Mouse (Mus musculus): Measurements from ENCODE around the gene Slc22a18. TPM values are rescaled to one million over a fixed set of nuclear protein-coding genes. Genes with fewer than 3 reads are reported as not detected.

The Slc22a18 gene
- polyA plus RNA-seq, 1 experiment: 0.12 TPM

DNA sequence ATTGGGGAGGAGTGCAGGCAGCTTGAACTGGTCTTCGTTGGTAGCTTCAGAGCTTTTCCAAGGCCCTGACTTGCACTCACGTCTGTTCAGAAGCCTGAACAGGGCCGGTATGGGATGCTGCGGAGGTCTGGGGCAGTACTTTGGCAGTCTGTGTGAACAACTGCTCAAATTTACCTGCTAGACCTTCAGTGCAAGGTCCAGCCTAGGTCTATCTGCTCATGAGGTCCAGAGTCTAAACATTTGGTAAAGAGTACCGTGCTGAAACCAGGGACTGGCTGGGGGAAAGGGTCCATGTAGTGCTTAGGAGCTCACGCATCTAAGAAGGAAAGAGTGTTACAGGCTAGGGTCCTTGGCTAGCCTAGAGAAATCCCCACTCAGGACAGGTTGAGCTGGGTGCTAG lies 16.2 kb downstream of the Slc22a18 start:
- Histone ChIP-seq H3K4me3 (no peak overlapping the region), H3K36me3 (ENCODE audit: control insufficient read depth, insufficient read depth) (no peaks in the 10 kb centered on the region), H3K79me2 (ENCODE audit: control insufficient read depth, insufficient read depth) (no peaks in the 10 kb centered on the region), H3ac (ENCODE audit: control insufficient read depth, insufficient read length) (no peak overlapping the region), H3K4me2 (ENCODE audit: low read depth) (no peak overlapping the region), H3K27me3 (ENCODE audit: control insufficient read depth, insufficient read depth, insufficient read length) (peaks cover 51% of the 10 kb centered on the region)
- TF ChIP-seq USF1 (IDR thresholded peaks at IDR 0.05; ENCODE audit: low read depth): no peak
- no peak for TF ChIP-seq REST (IDR thresholded peaks at IDR 0.05; ENCODE audit: insufficient read depth, insufficient read length)
- no peak for TF ChIP-seq TCF12 (IDR thresholded peaks at IDR 0.05; ENCODE audit: insufficient read depth, poor library complexity, severe bottlenecking)
- TF ChIP-seq MAX (IDR thresholded peaks at IDR 0.05; ENCODE audit: low read depth): no peak
- TF ChIP-seq POLR2AphosphoS2 (IDR thresholded peaks at IDR 0.05; ENCODE audit: insufficient read length, low read depth): no peak
- no peak for TF ChIP-seq MYOD1 (IDR thresholded peaks at IDR 0.05; ENCODE audit: control insufficient read depth in 1 of 3, insufficient read length in 2 of 3, low read depth in 2 of 3)
- TF ChIP-seq CEBPB (IDR thresholded peaks at IDR 0.05; ENCODE audit: insufficient read depth, poor library complexity, severe bottlenecking): no peak

DNA sequence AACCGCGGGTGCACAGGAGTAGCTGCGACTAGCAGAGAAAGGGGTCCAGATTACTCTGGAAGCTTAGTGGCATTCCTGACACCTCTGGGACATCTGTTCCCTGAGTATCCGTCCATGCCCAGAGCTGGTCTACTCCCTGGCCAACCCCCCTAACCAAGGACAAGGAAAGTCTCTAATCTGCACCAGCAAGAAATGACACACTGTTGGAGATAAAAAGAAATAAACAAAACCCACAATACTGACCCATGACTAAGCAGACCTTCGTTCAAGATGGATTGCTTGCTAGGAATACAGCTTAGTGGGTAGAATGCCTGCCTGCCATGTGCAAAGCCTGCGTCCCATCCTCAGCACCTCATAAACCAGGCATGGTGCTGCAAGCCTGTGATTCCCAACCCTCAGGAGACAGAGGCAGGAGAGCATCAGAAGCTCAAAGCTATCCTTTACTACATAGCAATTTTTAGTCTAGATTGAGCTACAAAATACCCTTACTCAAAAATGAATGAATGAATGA lies 20.1 kb downstream of the Slc22a18 start:
- Histone ChIP-seq H3ac (ENCODE audit: control insufficient read depth, insufficient read length) (no peak overlapping the region), H3K27me3 (ENCODE audit: control insufficient read depth, insufficient read depth, insufficient read length) (peaks cover 57% of the 10 kb centered on the region), H3K4me3 (no peak overlapping the region), H3K4me2 (ENCODE audit: low read depth) (no peak overlapping the region), H3K36me3 (ENCODE audit: control insufficient read depth, insufficient read depth) (no peaks in the 10 kb centered on the region), H3K79me2 (ENCODE audit: control insufficient read depth, insufficient read depth) (no peaks in the 10 kb centered on the region)
- TF ChIP-seq E2F4 (IDR thresholded peaks at IDR 0.05; ENCODE audit: insufficient read depth): no peak
- no peak for TF ChIP-seq USF1 (IDR thresholded peaks at IDR 0.05; ENCODE audit: low read depth)
- no peak for TF ChIP-seq MAX (IDR thresholded peaks at IDR 0.05; ENCODE audit: low read depth)
- no peak for TF ChIP-seq POLR2AphosphoS2 (IDR thresholded peaks at IDR 0.05; ENCODE audit: insufficient read length, low read depth)

DNA sequence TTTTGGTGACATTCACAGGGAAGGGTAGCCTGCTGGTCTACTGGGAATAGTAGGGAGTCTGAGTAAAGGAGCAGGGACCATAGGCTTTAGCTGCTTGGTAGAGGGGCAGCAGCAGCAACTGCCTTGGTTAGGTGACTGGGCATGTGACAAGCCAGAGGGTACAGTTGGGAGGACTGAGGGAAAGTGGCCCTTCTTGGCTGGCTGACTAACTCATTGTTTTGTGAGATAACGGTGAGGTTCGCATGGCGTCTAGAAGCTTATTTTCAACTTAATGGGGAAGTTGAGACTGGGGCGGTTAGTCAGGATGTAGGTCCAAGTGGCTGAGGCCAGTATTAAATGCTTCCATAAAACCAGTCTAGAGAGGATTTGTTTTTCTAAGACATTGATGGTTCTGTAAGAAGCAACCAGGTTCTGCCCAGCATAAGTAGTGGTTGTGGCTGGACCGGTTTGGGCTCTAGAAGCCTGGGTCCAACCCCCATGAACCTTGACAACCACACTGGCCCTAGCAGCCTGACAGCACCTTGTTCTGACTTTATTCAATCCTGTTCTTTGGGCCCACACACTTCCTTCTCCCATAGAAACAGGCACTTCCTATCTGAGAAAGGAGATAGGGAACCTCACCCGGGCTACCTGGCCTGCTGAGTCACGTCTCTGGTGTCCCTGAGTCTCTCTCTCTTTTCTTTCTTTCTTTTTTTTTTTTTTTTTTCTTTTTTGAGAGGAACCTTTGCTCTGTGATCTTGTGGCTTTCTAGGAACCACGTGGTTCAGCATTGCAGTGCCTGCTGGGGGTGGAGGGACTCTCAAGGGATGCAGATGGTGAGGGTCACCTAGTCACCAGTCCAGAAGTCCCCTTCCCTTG lies 21.8 kb downstream of the Slc22a18 start:
- Histone ChIP-seq H3K36me3 (ENCODE audit: control insufficient read depth, insufficient read depth) (no peaks in the 10 kb centered on the region), H3K4me3 (no peak overlapping the region), H3ac (ENCODE audit: control insufficient read depth, insufficient read length) (no peak overlapping the region), H3K27me3 (ENCODE audit: control insufficient read depth, insufficient read depth, insufficient read length) (peaks cover 61% of the 10 kb centered on the region), H3K4me2 (ENCODE audit: low read depth) (no peak overlapping the region), H3K79me2 (ENCODE audit: control insufficient read depth, insufficient read depth) (no peaks in the 10 kb centered on the region)
- TF ChIP-seq MYOG (IDR thresholded peaks at IDR 0.05; ENCODE audit: control insufficient read depth in 1 of 3, insufficient read depth in 1 of 3, insufficient read length in 2 of 3, low read depth in 2 of 3) (no peak), USF1 (IDR thresholded peaks at IDR 0.05; ENCODE audit: low read depth) (no peak), POLR2AphosphoS2 (IDR thresholded peaks at IDR 0.05; ENCODE audit: insufficient read length, low read depth) (no peak), MAX (IDR thresholded peaks at IDR 0.05; ENCODE audit: low read depth) (no peak), POLR2A (IDR thresholded peaks at IDR 0.05; ENCODE audit: insufficient read length, low read depth) (no peak), TCF3 (IDR thresholded peaks at IDR 0.05; ENCODE audit: insufficient read length, low read depth) (no peak), SRF (IDR thresholded peaks at IDR 0.05; ENCODE audit: control insufficient read depth, insufficient read length, low read depth) (no peak), E2F4 (IDR thresholded peaks at IDR 0.05; ENCODE audit: insufficient read depth) (no peak), MYOD1 (IDR thresholded peaks at IDR 0.05; ENCODE audit: control insufficient read depth in 1 of 3, insufficient read length in 2 of 3, low read depth in 2 of 3) (no peak), CEBPB (IDR thresholded peaks at IDR 0.05; ENCODE audit: insufficient read depth, poor library complexity, severe bottlenecking) (no peak), REST (IDR thresholded peaks at IDR 0.05; ENCODE audit: insufficient read depth, insufficient read length) (no peak), TCF12 (IDR thresholded peaks at IDR 0.05; ENCODE audit: insufficient read depth, poor library complexity, severe bottlenecking) (no peak)

DNA sequence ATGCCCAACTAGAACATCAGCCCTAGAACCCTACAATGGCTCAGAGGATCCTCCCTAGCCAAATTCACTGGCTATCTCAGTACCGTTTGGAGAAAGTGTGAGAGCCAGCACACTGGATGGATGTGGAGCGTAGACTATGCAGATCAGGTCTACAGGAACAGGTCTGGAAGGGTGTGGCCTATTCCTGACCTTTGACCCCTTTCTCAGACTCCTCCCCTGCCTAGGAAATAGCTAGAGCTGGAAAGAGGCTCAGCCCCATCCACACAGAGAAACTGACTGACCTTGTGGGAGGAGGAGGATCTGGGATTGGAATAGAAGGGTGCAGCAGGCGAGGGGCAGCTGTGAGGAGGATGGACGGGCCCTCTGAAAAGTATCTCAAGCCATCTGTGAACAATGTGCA lies 25.0 kb downstream of the Slc22a18 start:
- H3ac ChIP-seq (ENCODE audit: control insufficient read depth, insufficient read length): no peak overlapping the region
- peaks cover 58% of the 10 kb centered on the region for H3K27me3 ChIP-seq (ENCODE audit: control insufficient read depth, insufficient read depth, insufficient read length)
- H3K36me3 ChIP-seq (ENCODE audit: control insufficient read depth, insufficient read depth): no peaks in the 10 kb centered on the region
- TF ChIP-seq MYOG (IDR thresholded peaks at IDR 0.05; ENCODE audit: control insufficient read depth in 1 of 3, insufficient read depth in 1 of 3, insufficient read length in 2 of 3, low read depth in 2 of 3) (no peak), E2F4 (IDR thresholded peaks at IDR 0.05; ENCODE audit: insufficient read depth) (no peak), REST (IDR thresholded peaks at IDR 0.05; ENCODE audit: insufficient read depth, insufficient read length) (no peak), CEBPB (IDR thresholded peaks at IDR 0.05; ENCODE audit: insufficient read depth, poor library complexity, severe bottlenecking) (no peak), USF1 (IDR thresholded peaks at IDR 0.05; ENCODE audit: low read depth) (no peak), POLR2AphosphoS2 (IDR thresholded peaks at IDR 0.05; ENCODE audit: insufficient read length, low read depth) (no peak), TCF3 (IDR thresholded peaks at IDR 0.05; ENCODE audit: insufficient read length, low read depth) (no peak), MYOD1 (IDR thresholded peaks at IDR 0.05; ENCODE audit: control insufficient read depth in 1 of 3, insufficient read length in 2 of 3, low read depth in 2 of 3) (no peak), MAX (IDR thresholded peaks at IDR 0.05; ENCODE audit: low read depth) (no peak), POLR2A (IDR thresholded peaks at IDR 0.05; ENCODE audit: insufficient read length, low read depth) (no peak), TCF12 (IDR thresholded peaks at IDR 0.05; ENCODE audit: insufficient read depth, poor library complexity, severe bottlenecking) (no peak), SRF (IDR thresholded peaks at IDR 0.05; ENCODE audit: control insufficient read depth, insufficient read length, low read depth) (no peak)
- H3K79me2 ChIP-seq (ENCODE audit: control insufficient read depth, insufficient read depth): no peaks in the 10 kb centered on the region
- H3K4me3 ChIP-seq: no peak overlapping the region
- no peak overlapping the region for H3K4me2 ChIP-seq (ENCODE audit: low read depth)

DNA sequence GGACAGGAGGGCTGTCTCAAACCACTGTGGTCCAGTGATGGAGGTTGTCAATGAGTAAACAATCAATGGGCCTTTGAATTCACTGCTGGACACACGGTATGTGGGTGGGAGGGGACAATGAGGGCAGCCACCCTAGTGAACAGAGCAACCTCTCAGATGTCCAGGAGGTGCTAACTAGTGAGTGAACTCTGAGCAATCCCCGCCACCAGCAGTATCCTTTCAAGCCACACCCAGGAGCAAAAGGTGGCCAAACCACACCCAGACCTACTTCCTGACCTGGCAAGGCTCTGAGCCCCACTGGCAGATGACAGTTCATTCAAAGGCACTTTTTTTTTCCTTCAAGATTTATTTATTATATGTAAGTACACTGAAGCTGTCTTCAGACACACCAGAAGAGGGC lies 27.4 kb downstream of the Slc22a18 start:
- no peak for TF ChIP-seq SRF (IDR thresholded peaks at IDR 0.05; ENCODE audit: control insufficient read depth, insufficient read length, low read depth)
- TF ChIP-seq E2F4 (IDR thresholded peaks at IDR 0.05; ENCODE audit: insufficient read depth): no peak
- no peak for TF ChIP-seq USF1 (IDR thresholded peaks at IDR 0.05; ENCODE audit: low read depth)
- TF ChIP-seq CEBPB (IDR thresholded peaks at IDR 0.05; ENCODE audit: insufficient read depth, poor library complexity, severe bottlenecking): no peak
- TF ChIP-seq MYOD1 (IDR thresholded peaks at IDR 0.05; ENCODE audit: control insufficient read depth in 1 of 3, insufficient read length in 2 of 3, low read depth in 2 of 3): no peak
- no peak for TF ChIP-seq MYOG (IDR thresholded peaks at IDR 0.05; ENCODE audit: control insufficient read depth in 1 of 3, insufficient read depth in 1 of 3, insufficient read length in 2 of 3, low read depth in 2 of 3)
- no peak for TF ChIP-seq TCF3 (IDR thresholded peaks at IDR 0.05; ENCODE audit: insufficient read length, low read depth)
- TF ChIP-seq POLR2A (IDR thresholded peaks at IDR 0.05; ENCODE audit: insufficient read length, low read depth): no peak
- TF ChIP-seq REST (IDR thresholded peaks at IDR 0.05; ENCODE audit: insufficient read depth, insufficient read length): no peak
- H3K4me3 ChIP-seq: no peak overlapping the region
- H3K79me2 ChIP-seq (ENCODE audit: control insufficient read depth, insufficient read depth): no peaks in the 10 kb centered on the region
- H3K36me3 ChIP-seq (ENCODE audit: control insufficient read depth, insufficient read depth): no peaks in the 10 kb centered on the region
- H3K27me3 ChIP-seq (ENCODE audit: control insufficient read depth, insufficient read depth, insufficient read length): peaks cover 56% of the 10 kb centered on the region
- no peak overlapping the region for H3K4me2 ChIP-seq (ENCODE audit: low read depth)
- H3ac ChIP-seq (ENCODE audit: control insufficient read depth, insufficient read length): no peak overlapping the region

All from myocyte (in vitro differentiated cells).